Mouse (Mus musculus): Measurements from ENCODE around the gene Mfsd6.

- TF ChIP-seq CTCF (IDR thresholded peaks at IDR 0.05; ENCODE audit: borderline replicate concordance, control insufficient read depth, extremely low read depth, insufficient read depth, low read length, poor library complexity) (no peak), POLR2A (IDR thresholded peaks at IDR 0.05; ENCODE audit: control insufficient read depth, extremely low read depth, insufficient read depth, low read length, poor library complexity) (no peak)
These were observed 12.8 kb downstream of the Mfsd6 start for GRCm38 (mm10) chr1:52714451-52714850.
